Mouse (Mus musculus) heart, embryonic 13.5 days (tissue): ENCODE results near the gene Dpp6. TPM values are rescaled to one million over a fixed set of nuclear protein-coding genes. Genes with fewer than 3 reads are reported as not detected.

Experiments
- ATAC-seq: fragments of 200-750 bp; cut with Nextera tagmentation; 2 replicates; pipeline ENCODE4 v1.8.0; 2017; ENCODE audit warnings: moderate TSS enrichment; ENCODE audit not compliant: insufficient number of reproducible peaks, low FRiP score, low TSS enrichment; ENCODE audit errors: extremely low read depth
- H3K27ac ChIP-seq: fragments of 300-500 bp; sonication (generic); replicated peaks from 2 replicates; pipeline ENCODE4 v1.5.1; 2015; ENCODE audit warnings: moderate library complexity, mild to moderate bottlenecking, inconsistent platforms
- H3K27me3 ChIP-seq: fragments of 300-500 bp; sonication (generic); replicated peaks from 2 replicates; pipeline ENCODE4 v1.6.1; 2015; ENCODE audit warnings: mild to moderate bottlenecking, inconsistent platforms
- H3K36me3 ChIP-seq: fragments of 300-500 bp; sonication (generic); 2 replicates; pipeline ENCODE4 v1.6.1; 2015; ENCODE audit warnings: mild to moderate bottlenecking, inconsistent platforms
- H3K4me1 ChIP-seq: fragments of 300-500 bp; sonication (generic); 2 replicates; pipeline ENCODE4 v1.6.1; 2015; ENCODE audit warnings: inconsistent platforms
- H3K4me2 ChIP-seq: fragments of 300-500 bp; sonication (generic); 2 replicates; pipeline ENCODE4 v1.6.1; 2015; ENCODE audit warnings: inconsistent platforms, mild to moderate bottlenecking, moderate library complexity
- H3K4me3 ChIP-seq: fragments of 300-500 bp; sonication (generic); 2 replicates; pipeline ENCODE4 v1.5.1; 2015; ENCODE audit warnings: moderate library complexity, mild to moderate bottlenecking, inconsistent platforms
- H3K9ac ChIP-seq: fragments of 300-500 bp; sonication (generic); 2 replicates; pipeline ENCODE4 v1.6.1; 2015; ENCODE audit warnings: inconsistent platforms, mild to moderate bottlenecking, moderate library complexity
- H3K9me3 ChIP-seq: fragments of 300-500 bp; sonication (generic); 2 replicates; pipeline ENCODE4 v1.6.1; 2016; ENCODE audit warnings: inconsistent platforms
- WGBS: fragments of 180-500 bp; shearing (Covaris S2); methylation state at CpG from one replicate; pipeline ENCODE4 v1.1.7; 2015; ENCODE audit warnings: mixed read lengths; 5-methylcytosine and 5-hydroxymethylcytosine counted together
- polyA plus RNA-seq: library from polyadenylated mRNA; unstranded; fragments of >200 nt; fragmentation: Nextera tagmentation; extraction: Ambion mirVana; gene quantifications from 2 replicates; pipeline ENCODE4 v1.2.1, GENCODE M21; 2015

Gene Dpp6
- polyA plus RNA-seq, 1 experiment from 2014 or later: 0.52 TPM

DNA sequence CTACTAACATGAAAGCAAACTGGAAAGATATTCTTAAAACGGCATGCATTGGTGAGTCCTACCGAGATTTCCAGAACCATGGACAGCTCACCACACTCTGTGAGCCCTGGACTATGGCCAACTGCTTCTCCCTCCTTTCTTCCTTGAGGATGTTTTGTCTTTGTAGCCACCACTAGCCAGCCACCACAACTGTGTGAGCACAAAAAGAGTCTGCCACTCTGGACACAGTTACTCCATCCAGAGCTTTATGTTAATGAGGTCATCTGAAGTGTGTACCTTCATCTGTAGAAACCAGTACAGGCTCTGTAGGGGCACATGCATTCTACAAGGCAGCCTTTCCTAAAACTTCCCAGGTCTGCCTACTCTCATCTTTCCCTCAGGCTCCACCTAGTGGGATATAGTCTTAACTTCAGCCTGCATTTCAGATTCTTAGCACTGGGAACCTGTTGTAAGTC lies 727.8 kb downstream of the Dpp6 start:
- Histone ChIP-seq H3K9me3 (no peaks in the 10 kb centered on the region), H3K4me1 (no peaks in the 10 kb centered on the region), H3K4me3 (no peak overlapping the region), H3K27me3 (no peaks in the 10 kb centered on the region), H3K36me3 (no peaks in the 10 kb centered on the region), H3K27ac (no peak overlapping the region), H3K9ac (no peak overlapping the region), H3K4me2 (no peak overlapping the region)
- ATAC-seq: no peak
- 11% methylated on average over 2 of the region's 2 CpGs for WGBS

DNA sequence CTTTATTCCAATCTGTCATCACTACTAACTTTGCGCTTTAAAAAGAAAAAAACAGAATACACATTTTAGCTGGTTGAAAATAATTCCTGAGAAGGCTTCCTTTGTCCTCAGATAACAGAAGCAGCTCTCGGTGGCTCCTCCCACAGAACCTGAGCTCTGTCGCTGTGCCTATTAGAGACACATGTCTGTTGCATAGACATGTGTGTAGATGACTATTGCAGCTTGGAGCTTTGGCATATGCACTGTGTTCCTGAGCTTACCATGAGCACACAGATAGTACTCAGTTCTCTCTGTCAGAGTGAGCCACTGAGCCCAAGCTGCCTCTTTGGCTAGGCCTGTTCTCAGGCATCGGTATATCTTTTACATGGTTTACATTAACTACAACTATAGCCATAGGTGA lies 732.3 kb downstream of the Dpp6 start:
- no peaks in the 10 kb centered on the region for H3K4me1 ChIP-seq
- 67% methylated on average over 4 of the region's 4 CpGs for WGBS

DNA sequence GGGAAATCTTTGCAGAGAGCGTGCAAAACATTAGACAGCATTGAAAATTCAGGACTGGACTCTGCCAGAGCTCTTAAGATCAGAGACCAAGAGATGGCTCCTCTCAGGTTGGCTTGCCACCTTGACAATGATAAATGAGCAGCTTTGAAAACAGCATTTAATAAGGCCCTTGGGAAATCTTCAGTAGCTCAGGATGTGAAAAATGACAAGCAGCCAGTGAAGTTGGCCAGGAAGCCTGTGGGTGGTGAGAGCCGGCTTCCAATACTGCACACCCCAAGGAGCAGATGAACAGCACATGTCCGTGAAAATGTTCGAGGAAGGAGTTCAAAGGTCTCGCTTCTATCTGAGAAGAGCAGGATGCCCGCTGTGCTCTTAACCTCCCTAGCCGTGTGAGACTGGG lies 748.7 kb downstream of the Dpp6 start:
- no peak for ATAC-seq
- no peaks in the 10 kb centered on the region for H3K36me3 ChIP-seq
- no peaks in the 10 kb centered on the region for H3K27me3 ChIP-seq
- H3K4me1 ChIP-seq: no peaks in the 10 kb centered on the region
- H3K9ac ChIP-seq: no peak overlapping the region
- H3K4me2 ChIP-seq: no peak overlapping the region
- H3K27ac ChIP-seq: no peak overlapping the region
- WGBS: 61% methylated on average over 7 of the region's 7 CpGs
- no peaks in the 10 kb centered on the region for H3K9me3 ChIP-seq
- no peak overlapping the region for H3K4me3 ChIP-seq

More for the DNA sequence above, 732.3 kb downstream of the Dpp6 start:
- no peak overlapping the region for H3K4me3 ChIP-seq
- H3K36me3 ChIP-seq: no peaks in the 10 kb centered on the region
- H3K9me3 ChIP-seq: no peaks in the 10 kb centered on the region
- ATAC-seq: no peak
- no peak overlapping the region for H3K27ac ChIP-seq
- H3K4me2 ChIP-seq: no peak overlapping the region
- no peak overlapping the region for H3K9ac ChIP-seq
- no peaks in the 10 kb centered on the region for H3K27me3 ChIP-seq

DNA sequence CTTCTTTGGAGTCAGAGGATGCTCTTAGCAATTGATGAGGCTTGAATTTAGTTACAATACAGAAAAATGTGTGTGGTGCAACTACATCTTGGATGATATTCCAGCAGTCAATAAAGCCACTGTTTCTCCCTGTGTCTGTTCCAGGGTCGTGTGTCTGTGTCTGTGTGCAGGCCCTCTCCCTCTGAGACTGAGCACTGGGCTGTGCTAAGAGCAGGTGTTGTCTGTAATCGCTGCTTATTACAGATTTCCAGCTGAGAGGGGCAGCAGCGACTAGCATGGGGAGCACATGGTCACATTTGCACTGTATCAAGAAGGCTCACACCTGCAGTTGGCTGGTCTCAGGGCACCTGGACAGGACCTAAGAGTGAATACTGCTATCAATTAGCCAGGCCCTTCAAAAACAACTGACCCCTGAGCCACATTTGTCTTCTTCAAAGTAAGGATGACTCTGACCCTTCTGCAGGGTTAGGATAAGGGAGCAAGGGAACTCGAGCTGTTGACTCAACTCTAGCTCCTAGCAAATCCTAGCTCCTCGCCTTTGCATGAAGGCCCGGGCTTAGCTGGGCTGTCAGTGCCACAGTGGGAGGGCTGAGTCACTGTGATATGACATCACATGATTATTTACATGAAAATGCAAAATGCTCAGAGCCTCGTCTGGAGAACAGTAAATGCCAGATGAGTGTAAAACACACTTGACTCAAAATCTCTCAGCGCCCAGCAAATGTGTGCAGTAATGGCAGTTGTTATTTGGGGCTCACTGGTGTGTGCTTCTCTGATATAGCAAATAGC lies 771.2 kb downstream of the Dpp6 start:
- no peak overlapping the region for H3K9ac ChIP-seq
- ATAC-seq: no peak
- 53% methylated on average over 8 of the region's 8 CpGs for WGBS
- H3K27ac ChIP-seq: no peak overlapping the region
- no peaks in the 10 kb centered on the region for H3K36me3 ChIP-seq
- no peak overlapping the region for H3K4me3 ChIP-seq
- no peak overlapping the region for H3K4me2 ChIP-seq
- no peaks in the 10 kb centered on the region for H3K27me3 ChIP-seq
- H3K4me1 ChIP-seq: no peaks in the 10 kb centered on the region
- no peaks in the 10 kb centered on the region for H3K9me3 ChIP-seq

GRCm38 (mm10) chr5:27604132-27604531 lies 787.1 kb downstream of the Dpp6 start:
- H3K9ac ChIP-seq: no peak overlapping the region
- no peaks in the 10 kb centered on the region for H3K4me1 ChIP-seq
- H3K4me3 ChIP-seq: no peak overlapping the region
- H3K27ac ChIP-seq: no peak overlapping the region
- no peak overlapping the region for H3K4me2 ChIP-seq
- H3K9me3 ChIP-seq: no peaks in the 10 kb centered on the region
- no peak for ATAC-seq
- no peaks in the 10 kb centered on the region for H3K27me3 ChIP-seq
- 76% methylated on average over 1 of the region's 1 CpGs for WGBS
- H3K36me3 ChIP-seq: no peaks in the 10 kb centered on the region

- Histone ChIP-seq H3K4me1 (no peaks in the 10 kb centered on the region), H3K4me2 (no peak overlapping the region), H3K27me3 (no peaks in the 10 kb centered on the region), H3K27ac (no peak overlapping the region), H3K9me3 (no peaks in the 10 kb centered on the region), H3K36me3 (no peaks in the 10 kb centered on the region), H3K9ac (no peak overlapping the region), H3K4me3 (no peak overlapping the region)
- no peak for ATAC-seq
- WGBS: 28% methylated on average over 7 of the region's 7 CpGs
Observed at GRCm38 (mm10) chr5:27615769-27616168, 798.8 kb downstream of the Dpp6 start.

DNA sequence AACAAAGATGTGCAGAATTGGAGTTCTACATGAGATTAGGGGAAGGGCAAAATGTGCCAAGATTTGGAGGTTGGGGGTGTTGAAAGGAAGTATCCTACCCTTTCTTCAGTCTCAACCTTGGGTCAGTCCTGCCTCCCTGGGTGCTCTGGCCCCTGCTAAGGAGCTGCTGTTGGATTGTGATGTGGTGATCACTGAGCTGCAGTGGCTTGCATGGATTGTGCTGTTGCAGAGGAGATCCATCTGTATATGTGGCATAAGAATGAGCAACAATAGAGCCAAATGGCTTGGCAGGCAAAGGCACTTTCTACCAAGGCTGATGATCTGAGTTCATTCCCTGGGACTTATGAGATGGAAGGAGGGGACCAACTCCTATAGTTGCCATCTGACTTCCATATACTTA lies 804.8 kb downstream of the Dpp6 start:
- Histone ChIP-seq H3K9ac (no peak overlapping the region), H3K4me1 (no peaks in the 10 kb centered on the region), H3K9me3 (no peaks in the 10 kb centered on the region), H3K4me3 (no peak overlapping the region), H3K27ac (no peak overlapping the region), H3K27me3 (no peaks in the 10 kb centered on the region), H3K4me2 (no peak overlapping the region), H3K36me3 (no peaks in the 10 kb centered on the region)
- ATAC-seq: no peak

DNA sequence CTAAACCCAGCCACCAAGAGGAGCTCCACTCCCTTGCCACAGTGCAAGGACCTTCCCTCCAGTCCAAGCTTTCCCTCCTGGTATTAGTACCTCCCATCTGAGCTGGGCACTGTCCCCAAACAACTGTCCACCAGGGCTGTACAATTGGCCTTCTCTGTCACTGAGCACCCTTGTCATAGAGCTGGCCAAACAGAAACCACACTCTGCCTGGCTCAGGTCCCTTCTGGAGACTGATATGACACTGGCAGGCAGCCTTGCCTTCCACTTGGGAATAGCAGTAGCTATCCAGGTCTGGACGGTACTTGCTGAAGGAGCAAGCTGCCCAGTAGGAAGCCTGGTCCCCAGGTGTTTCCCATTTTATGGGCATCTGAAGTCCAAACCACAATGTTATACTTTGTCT lies 806.9 kb downstream of the Dpp6 start:
- Histone ChIP-seq H3K27ac (no peak overlapping the region), H3K4me3 (no peak overlapping the region), H3K9ac (no peak overlapping the region), H3K36me3 (no peaks in the 10 kb centered on the region), H3K9me3 (no peaks in the 10 kb centered on the region), H3K4me1 (no peaks in the 10 kb centered on the region), H3K27me3 (no peaks in the 10 kb centered on the region), H3K4me2 (no peak overlapping the region)
- no peak for ATAC-seq
- WGBS: 56% methylated on average over 1 of the region's 1 CpGs

GRCm38 (mm10) chr5:27632151-27632550 lies 815.1 kb downstream of the Dpp6 start:
- H3K27me3 ChIP-seq: no peaks in the 10 kb centered on the region
- no peak overlapping the region for H3K9ac ChIP-seq
- H3K4me2 ChIP-seq: no peak overlapping the region
- H3K36me3 ChIP-seq: no peaks in the 10 kb centered on the region
- no peak overlapping the region for H3K4me3 ChIP-seq
- no peak overlapping the region for H3K27ac ChIP-seq
- 73% methylated on average over 2 of the region's 2 CpGs for WGBS
- ATAC-seq: no peak
- H3K4me1 ChIP-seq: no peaks in the 10 kb centered on the region
- H3K9me3 ChIP-seq: no peaks in the 10 kb centered on the region

GRCm38 (mm10) chr5:27635941-27636340 lies 818.9 kb downstream of the Dpp6 start:
- H3K9me3 ChIP-seq: no peaks in the 10 kb centered on the region
- WGBS: 65% methylated on average over 2 of the region's 2 CpGs
- ATAC-seq: no peak

GRCm38 (mm10) chr5:27641876-27642275 lies 824.9 kb downstream of the Dpp6 start:
- Histone ChIP-seq H3K9me3 (no peaks in the 10 kb centered on the region), H3K4me1 (no peaks in the 10 kb centered on the region), H3K36me3 (no peaks in the 10 kb centered on the region), H3K9ac (no peak overlapping the region), H3K27me3 (no peaks in the 10 kb centered on the region), H3K4me2 (no peak overlapping the region), H3K27ac (no peak overlapping the region), H3K4me3 (no peak overlapping the region)
- ATAC-seq: no peak
- 76% methylated on average over 1 of the region's 1 CpGs for WGBS

More at GRCm38 (mm10) chr5:27635941-27636340, 818.9 kb downstream of the Dpp6 start:
- Histone ChIP-seq H3K36me3 (no peaks in the 10 kb centered on the region), H3K4me3 (no peak overlapping the region), H3K4me1 (no peaks in the 10 kb centered on the region), H3K27me3 (no peaks in the 10 kb centered on the region), H3K9ac (no peak overlapping the region), H3K27ac (no peak overlapping the region), H3K4me2 (no peak overlapping the region)
